Mouse (Mus musculus): Measurements from ENCODE around the gene Tspan18.

DNA sequence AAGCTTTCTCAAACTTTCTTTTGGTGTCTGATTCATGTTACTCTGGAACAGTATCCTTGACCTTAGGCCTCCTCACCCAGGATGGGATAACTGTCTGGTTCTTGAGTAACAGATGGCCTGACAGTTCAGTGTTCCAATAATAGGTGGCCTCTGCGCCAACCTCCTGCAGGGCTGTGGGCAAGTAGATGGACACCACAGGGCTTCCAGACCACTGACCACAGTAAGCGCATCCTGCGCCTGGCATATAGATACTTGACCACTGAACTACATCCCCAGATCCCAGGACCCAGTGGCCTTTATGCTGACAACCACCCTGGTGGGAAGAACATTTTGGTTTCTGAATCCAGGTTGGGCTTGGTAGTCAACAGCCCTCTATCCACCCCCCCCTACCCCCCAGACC, 114.7 kb downstream of the Tspan18 start:
- TF ChIP-seq CHD2 (IDR thresholded peaks at IDR 0.05; ENCODE audit: low read depth, low read length) (no peak), HCFC1 (IDR thresholded peaks at IDR 0.05; ENCODE audit: borderline replicate concordance, insufficient read depth, low read length) (no peak)
